Mouse (Mus musculus) left cerebral cortex, adult 2 months (tissue): ENCODE results near the gene Pitpnm1. TPM values are rescaled to one million over a fixed set of nuclear protein-coding genes. Genes with fewer than 3 reads are reported as not detected.
A peak's percentile ranks its signal among the peaks of the same experiment; 100 is the strongest.

Source experiments
- DNase-seq, 2 experiments: peaks; one replicate each; pipeline ENCODE4 v3.0.0; 2021 to 2022; ENCODE audit warnings: low spot score in 2 of 2, mixed read lengths in 1 of 2; ENCODE audit errors: extremely low spot score in 1 of 2
- H3K27ac ChIP-seq: fragments of 200-600 bp; 2 replicates; pipeline ENCODE4 v1.8.1; 2022
- H3K4me3 ChIP-seq: fragments of 200-600 bp; 2 replicates; pipeline ENCODE4 v1.8.1; 2022
- CTCF ChIP-seq: fragments of 200-600 bp; IDR thresholded peaks from 2 replicates; pipeline ENCODE4 v1.8.1; 2022; ENCODE audit warnings: antibody characterized with exemption, mild to moderate bottlenecking, moderate library complexity
- intact Hi-C: fragments of 180-260 bp; cut with DNase I; formaldehyde crosslinking; loops from one replicate; pipeline ENCODE4 v1.15.1; 2025
- total RNA-seq, 2 experiments: library from RNA; stranded (reverse); gene quantifications; 2 replicates each; pipeline ENCODE4 v1.2.3; 2021

Gene Pitpnm1
- total RNA-seq, 2 experiments from 2014 or later, result 217 to 229 TPM

DNA sequence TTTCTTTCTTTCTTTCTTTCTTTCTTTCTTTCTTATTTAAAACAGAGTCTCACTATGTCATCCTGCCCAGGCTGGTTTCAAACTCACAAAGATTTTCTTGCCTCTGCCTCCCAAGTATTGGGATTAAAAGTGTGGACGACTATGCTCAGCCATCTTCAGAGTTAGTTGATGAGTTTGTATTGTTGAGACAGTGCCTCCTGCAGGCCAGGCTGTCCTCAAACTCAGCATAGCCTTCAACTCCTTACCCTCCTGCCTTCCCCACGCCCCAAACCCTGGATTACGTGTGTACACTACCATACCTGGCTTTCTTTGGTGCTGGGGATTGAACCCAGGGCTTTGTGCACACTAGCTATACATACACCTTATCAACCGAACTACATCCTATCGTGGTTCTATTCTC, 36.7 kb downstream of the Pitpnm1 start:
- no peak for TF ChIP-seq CTCF
- H3K4me3 ChIP-seq, result no peak overlapping the region
- intact Hi-C loops, result loop anchor here (5.0 kb wide), 1 partner anchor 119 kb away; no protein-coding TSS in a partner anchor
- no peak for DNase-seq
- no peak overlapping the region for H3K27ac ChIP-seq

DNA sequence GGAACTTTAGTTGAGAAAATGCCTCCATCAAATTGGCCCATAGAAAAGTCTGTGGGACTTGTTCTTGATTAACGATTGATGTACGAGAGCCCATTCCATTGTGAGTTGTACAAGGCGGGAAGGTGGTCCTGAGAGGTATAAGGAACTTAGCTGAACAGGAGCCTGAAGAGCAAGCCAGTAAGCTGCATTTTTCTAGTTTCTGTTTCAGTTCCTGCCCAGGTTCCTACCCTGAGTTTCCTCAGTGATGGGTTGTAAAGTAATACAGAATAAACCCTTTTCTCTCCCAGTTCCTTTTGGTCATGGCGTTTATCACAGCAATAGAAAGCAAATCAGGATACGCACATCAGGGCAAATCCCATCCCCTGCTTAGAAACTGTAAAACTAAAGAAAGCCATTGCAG, 38.1 kb downstream of the Pitpnm1 start:
- DNase-seq, result no peak
- Histone ChIP-seq H3K27ac (no peak overlapping the region), H3K4me3 (no peak overlapping the region)
- no peak for TF ChIP-seq CTCF
- intact Hi-C loops, result loop anchor here (5.0 kb wide), 1 partner anchor 121 kb away; no protein-coding TSS in a partner anchor

DNA sequence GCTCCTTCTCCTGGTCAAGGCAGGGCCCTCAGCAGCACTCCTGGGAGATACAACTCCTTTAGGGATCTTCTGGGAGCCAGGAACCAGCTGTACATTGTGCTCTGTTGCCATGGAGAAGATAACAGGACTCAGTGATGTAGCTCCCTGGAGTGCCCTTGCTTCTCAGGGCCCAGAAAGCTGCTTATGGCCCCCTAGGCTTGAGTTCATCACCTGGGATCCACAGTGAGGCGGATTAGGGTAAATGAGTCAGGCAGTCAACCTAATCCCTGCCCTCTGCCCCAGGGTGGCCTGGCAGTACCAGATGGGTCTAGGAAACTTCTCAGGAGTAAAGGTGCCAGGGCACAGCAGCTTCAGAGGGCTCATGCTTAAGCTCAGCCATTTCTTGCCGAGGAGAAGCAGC, 39.6 kb downstream of the Pitpnm1 start, which contains the start of gene Gpr152:
Gpr152 (plus strand) TSS at position 342 of the 400 bp plus-strand sequence.
- intact Hi-C loops, result loop anchor here (5.0 kb wide), 1 partner anchor 122 kb away; no protein-coding TSS in a partner anchor
- no peak for TF ChIP-seq CTCF
- H3K27ac ChIP-seq, result no peak within 1 kb of the TSS
- DNase-seq, result no peak
- no peak within 1 kb of the TSS for H3K4me3 ChIP-seq

DNA sequence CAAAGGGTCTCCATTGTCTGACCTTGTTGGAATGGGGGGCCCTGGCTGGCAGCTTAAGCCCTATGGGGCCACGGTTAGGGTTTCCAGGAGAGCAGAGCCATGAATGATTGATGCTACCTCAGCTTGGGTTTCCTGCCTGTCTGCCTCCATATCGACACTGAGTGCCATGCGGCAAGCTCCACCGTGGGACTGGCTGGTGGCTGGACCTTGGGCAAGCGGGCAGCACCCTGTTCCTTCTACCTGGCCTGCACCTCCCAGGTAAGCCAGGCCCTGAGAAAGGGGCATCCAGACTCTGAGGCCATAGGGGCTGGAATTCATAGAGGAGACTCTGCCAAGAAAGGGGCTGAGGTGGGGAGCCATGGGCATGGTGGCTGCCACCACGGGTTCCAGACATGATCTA, 40.3 kb downstream of the Pitpnm1 start:
- no peak for TF ChIP-seq CTCF
- DNase-seq, result no peak
- Histone ChIP-seq H3K4me3 (no peak overlapping the region), H3K27ac (no peak overlapping the region)
- intact Hi-C loops, result no loop called here

DNA sequence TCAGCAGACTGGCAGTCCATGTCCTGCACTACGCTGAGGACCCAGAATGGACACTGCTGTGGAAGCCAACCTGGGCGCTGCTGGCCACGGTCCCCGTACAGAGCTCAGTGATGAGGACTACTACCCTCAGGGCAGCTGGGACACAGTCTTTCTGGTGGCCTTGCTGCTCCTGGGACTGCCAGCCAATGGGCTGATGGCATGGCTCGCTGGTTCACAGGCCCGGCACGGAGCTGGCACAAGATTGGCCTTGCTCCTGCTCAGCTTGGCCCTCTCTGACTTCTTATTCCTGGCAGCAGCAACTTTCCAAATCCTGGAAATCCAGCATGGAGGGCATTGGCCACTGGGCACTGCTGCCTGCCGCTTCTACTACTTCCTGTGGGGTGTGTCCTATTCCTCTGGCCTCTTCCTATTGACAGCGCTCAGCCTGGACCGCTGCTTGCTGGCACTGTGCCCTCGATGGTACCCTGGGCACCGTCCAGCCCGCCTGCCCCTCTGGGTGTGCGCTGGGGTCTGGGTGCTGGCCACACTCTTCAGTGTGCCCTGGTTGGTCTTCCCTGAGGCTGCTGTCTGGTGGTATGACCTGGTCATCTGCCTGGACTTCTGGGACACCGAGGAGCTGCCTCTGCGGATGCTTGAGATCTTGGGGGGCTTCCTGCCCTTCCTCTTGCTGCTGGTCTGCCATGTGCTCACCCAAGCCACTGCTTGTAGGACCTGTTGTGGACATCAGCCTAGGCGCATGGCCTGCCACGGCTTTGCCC, 42.8 kb downstream of the Pitpnm1 start:
- no peak for TF ChIP-seq CTCF
- Histone ChIP-seq H3K27ac (no peak overlapping the region), H3K4me3 (no peak overlapping the region)
- DNase-seq, result no peak
- intact Hi-C loops, result no loop called here

DNA sequence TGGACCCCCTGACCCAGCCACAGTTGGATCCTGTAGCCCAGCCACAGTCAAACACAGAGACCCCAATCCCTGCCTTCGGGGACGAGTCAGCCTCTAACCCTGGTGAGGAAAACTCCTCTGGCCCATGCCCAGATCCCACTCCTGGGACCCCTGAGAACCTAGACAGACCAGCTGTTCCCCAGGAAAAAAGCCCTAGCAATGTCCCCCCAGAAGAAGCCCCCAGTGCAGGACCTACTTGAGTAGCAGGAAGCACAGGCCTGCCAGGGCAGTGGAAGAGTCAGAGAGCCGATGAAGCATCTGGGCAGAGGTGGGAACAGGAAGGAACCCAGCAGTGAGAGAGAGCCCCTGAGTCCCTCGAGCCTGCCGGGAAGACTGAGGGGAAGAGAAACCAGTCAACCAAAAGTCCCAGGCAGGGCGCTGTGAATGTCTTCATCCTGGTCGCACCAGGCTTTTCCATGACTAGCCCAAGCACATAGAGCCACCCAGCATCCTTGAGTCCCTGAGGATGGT, 44.0 kb downstream of the Pitpnm1 start, which contains the start of gene Cabp4:
Cabp4 (minus strand) TSS at position 275 of the 510 bp plus-strand sequence.
- no peak within 1 kb of the TSS for H3K27ac ChIP-seq
- intact Hi-C loops, result no loop called here
- TF ChIP-seq CTCF, result no peak
- no peak for DNase-seq
- H3K4me3 ChIP-seq, result no peak within 1 kb of the TSS

DNA sequence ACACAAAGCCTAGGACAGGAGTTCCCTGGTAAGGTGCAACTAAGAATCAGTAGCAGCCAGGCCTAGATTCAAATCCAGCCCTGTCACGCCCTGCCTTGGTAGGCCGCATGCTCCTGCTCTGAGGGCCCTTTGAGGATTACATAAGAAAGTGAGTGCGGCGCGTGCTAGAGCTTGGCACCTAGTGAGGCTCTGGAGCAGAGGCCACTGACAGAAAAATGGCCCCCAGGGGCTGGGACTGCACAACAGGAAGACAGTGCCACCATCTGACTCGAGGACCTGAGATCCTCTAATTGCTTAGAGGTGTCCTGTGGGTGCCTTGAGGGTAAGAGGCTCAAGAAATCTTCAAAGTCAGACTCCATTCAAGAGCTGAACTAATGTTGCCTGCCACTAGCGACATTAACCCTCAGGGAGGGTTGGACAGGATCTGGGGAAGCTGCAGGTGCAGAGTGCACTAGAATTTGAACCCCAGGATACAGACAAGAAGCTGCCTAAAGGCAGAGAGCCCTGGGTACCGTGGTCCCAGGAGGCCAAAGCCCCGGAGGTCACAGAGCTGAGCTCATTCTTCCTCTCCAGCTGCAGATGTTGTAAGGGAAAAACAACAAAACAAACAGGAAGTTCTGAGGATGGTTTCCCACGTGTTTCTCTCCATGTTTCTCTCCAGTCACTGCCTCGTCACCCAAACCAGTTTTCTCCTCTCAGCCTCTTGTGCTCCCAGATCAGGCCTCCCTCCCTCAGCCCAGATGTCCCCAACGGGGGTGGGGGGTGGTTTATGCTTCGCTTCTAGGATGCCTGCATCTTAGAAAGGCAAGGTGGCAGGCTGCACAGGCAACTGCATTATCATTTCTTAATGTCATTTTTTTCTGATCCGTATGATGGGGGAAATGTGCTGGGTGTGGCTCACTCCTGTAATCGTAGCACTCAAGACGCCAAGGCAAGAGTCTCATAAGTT, 45.0 kb downstream of the Pitpnm1 start:
- Histone ChIP-seq H3K27ac (no peak overlapping the region), H3K4me3 (no peak overlapping the region)
- DNase-seq, result no peak
- intact Hi-C loops, result no loop called here
- TF ChIP-seq CTCF, result no peak

DNA sequence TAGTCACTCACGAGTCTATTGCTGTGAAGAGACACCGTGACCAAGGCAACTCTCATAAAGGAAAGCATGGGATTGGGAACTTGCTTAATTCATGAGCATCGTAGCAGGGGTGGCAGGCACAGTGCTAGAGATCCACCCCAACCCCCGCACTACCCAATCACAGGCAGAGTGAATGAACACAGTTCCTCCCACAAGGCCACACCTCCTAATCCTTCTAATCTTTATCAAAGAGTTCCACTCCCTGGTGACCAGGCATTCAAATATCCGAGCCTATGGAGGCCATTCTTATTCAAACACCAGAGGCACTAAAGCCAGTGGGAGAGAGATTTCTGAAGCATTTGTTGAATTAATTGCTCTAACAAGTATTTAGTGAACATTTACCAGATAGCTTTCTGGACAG, 46.1 kb downstream of the Pitpnm1 start:
- no peak overlapping the region for H3K27ac ChIP-seq
- no peak for DNase-seq
- intact Hi-C loops, result no loop called here
- H3K4me3 ChIP-seq, result no peak overlapping the region
- no peak for TF ChIP-seq CTCF

DNA sequence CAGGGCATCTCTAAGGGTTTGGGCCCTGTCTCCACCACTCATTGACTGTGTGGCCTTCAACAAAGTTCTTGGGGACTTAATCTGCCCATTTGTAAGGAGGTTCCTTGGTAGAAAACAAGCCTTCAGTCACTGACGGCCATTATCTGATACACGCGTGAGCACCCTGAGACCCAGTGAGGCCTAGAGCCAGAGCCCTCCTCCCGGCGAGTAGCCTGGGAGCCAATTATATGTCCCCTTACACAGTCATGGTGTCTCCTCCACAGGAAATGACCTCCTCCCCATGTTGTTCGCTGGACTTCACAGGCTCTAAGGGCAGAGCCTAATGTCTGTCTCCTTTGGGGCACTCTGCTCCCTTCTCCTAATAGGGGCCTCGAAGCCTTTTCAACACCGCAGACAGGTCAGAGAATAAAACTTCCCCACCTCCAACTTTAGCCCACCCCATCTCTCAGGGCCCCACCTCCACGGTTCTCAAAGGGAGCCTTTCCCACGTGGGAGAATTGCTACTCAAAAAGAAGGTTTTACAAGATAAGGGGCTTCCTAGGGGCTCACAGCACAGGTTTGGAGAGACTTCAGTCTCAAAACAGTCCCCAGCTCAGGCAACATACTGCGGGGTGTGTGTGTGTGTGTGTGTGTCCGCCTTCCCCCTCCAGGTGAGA, 46.7 kb downstream of the Pitpnm1 start:
- TF ChIP-seq CTCF, result no peak
- Histone ChIP-seq H3K4me3 (no peak overlapping the region), H3K27ac (no peak overlapping the region)
- intact Hi-C loops, result no loop called here
- DNase-seq, result no peak

DNA sequence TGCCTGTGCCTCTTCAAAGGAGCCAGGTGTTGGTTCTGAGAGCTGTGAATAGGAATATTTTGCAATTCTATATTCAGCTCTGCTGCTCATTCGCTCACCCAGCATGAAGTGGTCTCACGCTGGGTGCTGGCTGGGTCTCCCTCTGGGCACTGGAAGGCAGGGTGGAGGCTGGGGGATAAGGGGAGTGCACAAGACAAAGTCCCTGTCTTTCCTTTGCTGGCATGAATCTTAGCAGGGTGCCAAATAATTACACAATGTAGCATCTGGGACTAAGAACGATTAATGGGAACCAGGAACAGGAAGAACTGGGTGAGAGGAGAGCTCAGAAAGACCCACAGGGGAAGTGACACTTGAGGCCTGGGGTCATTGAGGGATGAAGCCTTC, 47.2 kb downstream of the Pitpnm1 start:
- intact Hi-C loops, result no loop called here
- TF ChIP-seq CTCF, result no peak
- DNase-seq, result no peak
- no peak overlapping the region for H3K27ac ChIP-seq
- H3K4me3 ChIP-seq, result no peak overlapping the region

DNA sequence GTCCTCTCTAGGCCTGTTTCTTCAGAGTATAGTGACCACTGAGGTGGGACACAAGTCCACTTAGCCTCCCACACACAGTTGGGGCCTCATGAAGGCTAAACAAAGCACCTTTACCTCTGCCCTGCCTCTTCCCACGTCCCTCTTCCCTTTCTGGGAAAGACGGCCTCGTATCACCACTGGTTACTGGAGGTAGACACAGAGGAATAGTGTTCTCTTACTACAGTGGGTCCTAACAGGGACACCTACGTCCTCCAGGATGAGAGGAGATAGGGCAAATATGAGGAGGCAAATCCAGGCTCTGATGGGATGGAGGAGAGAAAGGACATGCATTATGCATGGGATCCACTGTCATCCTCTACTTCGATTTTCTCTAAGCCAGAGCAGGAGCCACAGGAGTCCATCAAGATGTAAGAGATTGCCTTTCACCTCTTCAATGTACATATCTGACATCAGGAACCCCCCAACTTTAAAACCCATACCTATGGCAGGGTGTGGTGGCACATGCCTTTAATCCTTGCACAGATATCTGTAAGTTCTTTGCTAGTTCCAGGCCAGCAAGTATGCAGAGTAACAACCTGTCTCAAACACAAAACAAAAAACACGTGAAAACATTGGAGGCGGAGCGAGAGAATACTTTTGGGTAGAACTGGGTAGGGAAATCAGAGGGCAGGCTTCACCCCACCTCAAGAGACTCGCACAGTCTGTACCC, 48.1 kb downstream of the Pitpnm1 start:
- no peak for TF ChIP-seq CTCF
- peak overlapping the region; percentile 89 for H3K27ac ChIP-seq
- H3K4me3 ChIP-seq, result peak overlapping the region; percentile 60
- intact Hi-C loops, result no loop called here
- DNase-seq, result no peak
